Mouse (Mus musculus) lung, embryonic 14.5 days (tissue): ENCODE measurements around the gene Ngfr. TPM values are rescaled to one million over a fixed set of nuclear protein-coding genes. Genes with fewer than 3 reads are reported as not detected.

Source experiments
- ATAC-seq: fragments of 200-750 bp; cut with Nextera tagmentation; 2 replicates; pipeline ENCODE4 v1.8.0; 2017; ENCODE audit warnings: mild to moderate bottlenecking, moderate TSS enrichment, moderate library complexity; ENCODE audit not compliant: insufficient read depth
- DNase-seq: peaks from one replicate; pipeline ENCODE4 v3.0.0-alpha.2; 2015
- H3K27ac ChIP-seq: fragments of 300-500 bp; sonication (generic); 2 replicates; pipeline ENCODE4 v1.5.1; 2014; ENCODE audit warnings: low read depth, mild to moderate bottlenecking, moderate library complexity
- H3K27me3 ChIP-seq: fragments of 300-500 bp; sonication (generic); 2 replicates; pipeline ENCODE4 v1.6.1; 2014; ENCODE audit warnings: low read length, control low read depth; ENCODE audit not compliant: insufficient read depth
- H3K36me3 ChIP-seq: fragments of 300-500 bp; sonication (generic); 2 replicates; pipeline ENCODE4 v1.6.1; 2014; ENCODE audit warnings: control low read depth; ENCODE audit not compliant: insufficient read depth
- H3K4me1 ChIP-seq: fragments of 300-500 bp; sonication (generic); 2 replicates; pipeline ENCODE4 v1.6.1; 2014; ENCODE audit warnings: antibody characterized with exemption, control low read depth; ENCODE audit not compliant: insufficient read depth
- H3K4me2 ChIP-seq: fragments of 300-500 bp; sonication (generic); 2 replicates; pipeline ENCODE4 v1.6.1; 2014; ENCODE audit warnings: mild to moderate bottlenecking
- H3K4me3 ChIP-seq: fragments of 300-500 bp; sonication (generic); 2 replicates; pipeline ENCODE4 v1.5.1; 2014; ENCODE audit warnings: low read depth, low read length
- H3K9ac ChIP-seq: fragments of 300-500 bp; sonication (generic); 2 replicates; pipeline ENCODE4 v1.6.1; 2014
- H3K9me3 ChIP-seq: fragments of 300-500 bp; sonication (generic); 2 replicates; pipeline ENCODE4 v1.6.1; 2016; ENCODE audit warnings: low read depth, low read length, control low read depth
- CTCF ChIP-seq: IDR thresholded peaks from 2 replicates; pipeline ENCODE4 v1.5.1; 2016; ENCODE audit warnings: antibody characterized with exemption, low read depth
- WGBS: fragments of 180-500 bp; shearing (Covaris S2); extraction: QIAGEN DNeasy Blood & Tissue Kit; methylation state at CpG from one replicate; pipeline ENCODE4 v1.1.7; 2014; 5-methylcytosine and 5-hydroxymethylcytosine counted together
- polyA plus RNA-seq: library from polyadenylated mRNA; unstranded; fragments of >200 nt; fragmentation: Nextera tagmentation; extraction: Ambion mirVana; gene quantifications from 2 replicates; pipeline ENCODE4 v1.2.1, GENCODE M21; 2014

The Ngfr gene
- polyA plus RNA-seq, 1 experiment from 2014 or later, result 5.9 TPM

- Histone ChIP-seq H3K9me3 (no peaks in the 10 kb centered on the region), H3K36me3 (no peaks in the 10 kb centered on the region), H3K4me1 (0 out of 2 replicates have a peak, but pooled peaks cover under 1% of the 10 kb centered on the region), H3K9ac (no peak overlapping the region), H3K27me3 (peaks cover 28% of the 10 kb centered on the region), H3K4me3 (no peak overlapping the region), H3K27ac (no peak overlapping the region), H3K4me2 (no peak overlapping the region)
- DNase-seq, result no peak
- WGBS, result 58% methylated on average over 10 of the region's 10 CpGs
- no peak for TF ChIP-seq CTCF
- ATAC-seq, result no peak
Observed at GRCm38 (mm10) chr11:95519299-95519698, 68.2 kb downstream of the Ngfr start.

Other genes with a start within 250 kb of the Ngfr start
- 104 and 112 TPM in 2 replicates for gene Slc35b1, start 203.0 kb downstream of the Ngfr start, polyA plus RNA-seq
- 112 and 114 TPM in 2 replicates for gene Spop, start 173.7 kb downstream of the Ngfr start, polyA plus RNA-seq
- gene Nxph3, start 73.2 kb downstream of the Ngfr start, polyA plus RNA-seq, result 0.18 and 0.28 TPM in 2 replicates
- 220 and 252 TPM in 2 replicates for gene Phb, start 79.2 kb upstream of the Ngfr start, polyA plus RNA-seq
- gene Zfp652, start 124.9 kb upstream of the Ngfr start, polyA plus RNA-seq, result 12.4 and 13.6 TPM in 2 replicates
- gene B130006D01Rik, start 135.9 kb upstream of the Ngfr start, polyA plus RNA-seq, result 2.1 and 2.3 TPM in 2 replicates
- 0.37 TPM in 1 of 2 replicates, not detected in the other for gene Phospho1, start 236.8 kb upstream of the Ngfr start, polyA plus RNA-seq
- gene Gngt2, start 249.5 kb upstream of the Ngfr start, polyA plus RNA-seq, result 13.4 and 14.8 TPM in 2 replicates